ENCODE assay signal across 9 mouse cellular contexts in genomic region chr9:53772121-53772561, GRCm38 (mm10). TPM values are rescaled to one million over a fixed set of nuclear protein-coding genes. Genes with fewer than 3 reads are reported as not detected.
A peak's percentile ranks its signal among the peaks of the same experiment; 100 is the strongest.
DNase-seq lines count a peak whose midpoint lies in the region; ATAC-seq and TF ChIP-seq lines count a peak whose summit lies in the region.
"Had no signal": no experiment of that assay in that cellular context is flagged by ENCODE, and none has a peak within 500 bp of the region (broad histone marks: within the 10 kb centered on the region; RNA-seq: fewer than 3 reads in every experiment).

No protein-coding gene starts in this region.

- H3K4me3 ChIP-seq in heart, embryonic 10.5 days = peak overlapping the region; percentile 75
- H3K4me3 ChIP-seq in bone marrow macrophage, adult 2 months (ENCODE audit: insufficient read depth, low read length) = 0 out of 2 replicates have a peak overlapping the region, but pooled peaks have one; percentile 45
- peak overlapping the region; percentile 57 for H3K4me3 ChIP-seq in forebrain, embryonic 15.5 days
- H3K4me3 ChIP-seq in liver, embryonic 16.5 days (ENCODE audit: low read depth, low read length) = peak overlapping the region; percentile 54

- WGBS in heart, embryonic 10.5 days = 6% methylated on average over 17 of the region's 17 CpGs
- WGBS in forebrain, embryonic 15.5 days = under 1% methylated on average over 17 of the region's 17 CpGs
- WGBS in liver, embryonic 16.5 days (ENCODE audit: insufficient replicate concordance) = 5% methylated on average over 17 of the region's 17 CpGs

- H3K4me2 ChIP-seq in forebrain, embryonic 15.5 days (replicated peaks) = peak overlapping the region; percentile 92
- peak overlapping the region; percentile 73 for H3K4me2 ChIP-seq in liver, embryonic 16.5 days (ENCODE audit: low read depth, low read length)

- no peak overlapping the region for H3K27ac ChIP-seq in heart, embryonic 10.5 days
- H3K27ac ChIP-seq in bone marrow macrophage, adult 2 months (ENCODE audit: insufficient read depth, low read depth, low read length) = no peak overlapping the region
- no peak overlapping the region for H3K27ac ChIP-seq in forebrain, embryonic 15.5 days (replicated peaks)
- H3K27ac ChIP-seq in liver, embryonic 16.5 days (ENCODE audit: low read length) = no peak overlapping the region

- no peak for DNase-seq in heart, embryonic 10.5 days (ENCODE audit: low spot score)
- no peak for DNase-seq in heart, adult 8-10 months (ENCODE audit: low spot score)
- peak; percentile 91 to 94 for DNase-seq in kidney, adult 8-10 months
- peak; percentile 48 for DNase-seq in ovary, postnatal 14 days (ENCODE audit: low spot score)
- no peak for DNase-seq in gastrocnemius, postnatal 10 days

- H3K36me3 ChIP-seq in heart, embryonic 10.5 days = no peaks in the 10 kb centered on the region
- no peaks in the 10 kb centered on the region for H3K36me3 ChIP-seq in forebrain, embryonic 15.5 days
- no peaks in the 10 kb centered on the region for H3K36me3 ChIP-seq in liver, embryonic 16.5 days (ENCODE audit: control insufficient read depth, insufficient read depth)

- H3K9ac ChIP-seq in forebrain, embryonic 15.5 days (replicated peaks) = peak overlapping the region; percentile 59
- no peak overlapping the region for H3K9ac ChIP-seq in liver, embryonic 16.5 days (ENCODE audit: low read depth, low read length)

- peaks cover 35% of the 10 kb centered on the region for H3K27me3 ChIP-seq in heart, embryonic 10.5 days (ENCODE audit: insufficient read depth, poor library complexity, severe bottlenecking)
- H3K27me3 ChIP-seq in forebrain, embryonic 15.5 days = peaks cover 10% of the 10 kb centered on the region; the same call in 1 of the 2 replicates
- peaks cover 24% of the 10 kb centered on the region for H3K27me3 ChIP-seq in liver, embryonic 16.5 days (ENCODE audit: control insufficient read depth, insufficient read depth, low read depth, low read length)

- peaks cover 10% of the 10 kb centered on the region; the same call in 1 of the 2 replicates for H3K4me1 ChIP-seq in heart, embryonic 10.5 days
- H3K4me1 ChIP-seq in bone marrow macrophage, adult 2 months (ENCODE audit: control insufficient read depth, insufficient read depth, low read length) = no peaks in the 10 kb centered on the region
- peaks cover 12% of the 10 kb centered on the region for H3K4me1 ChIP-seq in forebrain, embryonic 15.5 days
- H3K4me1 ChIP-seq in liver, embryonic 16.5 days (ENCODE audit: control insufficient read depth, low read depth, low read length) = no peaks in the 10 kb centered on the region

- ATAC-seq in forebrain, embryonic 15.5 days (replicated peaks) = peak; percentile 46; the same call in 1 of the 2 replicates
- ATAC-seq in liver, embryonic 16.5 days (ENCODE audit: low read depth) = no peak

- no peak for TF ChIP-seq CTCF in bone marrow macrophage, adult 2 months (IDR thresholded peaks at IDR 0.05; ENCODE audit: low read depth, low read length)

- peaks cover 4% of the 10 kb centered on the region for H3K9me3 ChIP-seq in heart, embryonic 10.5 days
- no peaks in the 10 kb centered on the region for H3K9me3 ChIP-seq in forebrain, embryonic 15.5 days
- H3K9me3 ChIP-seq in liver, embryonic 16.5 days (replicated peaks; ENCODE audit: control insufficient read depth, low read length) = no peaks in the 10 kb centered on the region

- no peak for TF ChIP-seq POLR2A in bone marrow macrophage, adult 2 months (IDR thresholded peaks at IDR 0.05; ENCODE audit: borderline replicate concordance, low read depth, low read length)

RNA-seq across cellular contexts. Expression of gene Slc35f2, which starts 0.8 kb away (rescaled TPM):
- polyA plus RNA-seq in heart, embryonic 10.5 days (2016; fragmentation: Nextera tagmentation; extraction: Ambion mirVana) = 0.89 and 2.9 TPM in 2 replicates
- under 1 TPM in 1 of 4 experiments, not detected in 3; 0.11 TPM for total RNA-seq in heart, adult 8-10 months (2022)
- not detected in 2 replicates for polyA plus RNA-seq in bone marrow macrophage, adult 2 months (2012; ENCODE audit: insufficient read depth, insufficient read length, missing spikeins)
- 9.0 and 9.7 TPM in 2 replicates for polyA plus RNA-seq in forebrain, embryonic 15.5 days (2015; fragmentation: Nextera tagmentation; extraction: Ambion mirVana)
- 0.30 and 0.32 TPM in 2 replicates for polyA plus RNA-seq in liver, embryonic 16.5 days (2015; fragmentation: Nextera tagmentation; extraction: Ambion mirVana)
- total RNA-seq in gastrocnemius, postnatal 10 days (2021) = under 1 TPM in 1 of 2 experiments, not detected in 1; 0.20 TPM
- total RNA-seq: MEL had no signal

Comparison
In these comparisons a context has a peak if more than half of its experiments do, and no peak if none do; other contexts are left out.
1. DNase-seq: peak in kidney, adult 8-10 months (2 of 2) and ovary, postnatal 14 days (single experiment); none in heart, embryonic 10.5 days (single experiment), heart, adult 8-10 months (single experiment) and gastrocnemius, postnatal 10 days (single experiment).
2. Peak in every context shown above with its lines, with median percentiles within 50 percentile points of each other: H3K4me3 ChIP-seq.